Mouse (Mus musculus): ENCODE data around the gene Eri3. TPM values are rescaled to one million over a fixed set of nuclear protein-coding genes. Genes with fewer than 3 reads are reported as not detected.

Gene Eri3
- polyA plus RNA-seq, 1 experiment, result not detected

- Histone ChIP-seq H3K4me1 (ENCODE audit: control insufficient read depth, insufficient read depth, low read length) (no peaks in the 10 kb centered on the region), H3K4me3 (ENCODE audit: insufficient read depth, low read depth, low read length) (no peak overlapping the region), H3K27ac (ENCODE audit: insufficient read depth, low read depth, low read length) (no peak overlapping the region)
- no peak for TF ChIP-seq POLR2A (IDR thresholded peaks at IDR 0.05; ENCODE audit: insufficient read depth, low read depth, low read length)
- no peak for TF ChIP-seq CTCF (IDR thresholded peaks at IDR 0.05; ENCODE audit: insufficient read depth, low read depth, low read length)
- WGBS, result 76% methylated on average over 3 of the region's 3 CpGs
These were observed 123.7 kb downstream of the Eri3 start for GRCm38 (mm10) chr4:117673901-117674300.

- Histone ChIP-seq H3K4me3 (ENCODE audit: insufficient read depth, low read depth, low read length) (no peak overlapping the region), H3K4me1 (ENCODE audit: control insufficient read depth, insufficient read depth, low read length) (peaks cover 10% of the 10 kb centered on the region), H3K27ac (ENCODE audit: insufficient read depth, low read depth, low read length) (no peak overlapping the region)
- 16% methylated on average over 3 of the region's 3 CpGs for WGBS
- no peak for TF ChIP-seq POLR2A (IDR thresholded peaks at IDR 0.05; ENCODE audit: insufficient read depth, low read depth, low read length)
- TF ChIP-seq CTCF (IDR thresholded peaks at IDR 0.05; ENCODE audit: insufficient read depth, low read depth, low read length), result peak; percentile 47
These were observed 126.7 kb downstream of the Eri3 start for GRCm38 (mm10) chr4:117676903-117677302.

DNA sequence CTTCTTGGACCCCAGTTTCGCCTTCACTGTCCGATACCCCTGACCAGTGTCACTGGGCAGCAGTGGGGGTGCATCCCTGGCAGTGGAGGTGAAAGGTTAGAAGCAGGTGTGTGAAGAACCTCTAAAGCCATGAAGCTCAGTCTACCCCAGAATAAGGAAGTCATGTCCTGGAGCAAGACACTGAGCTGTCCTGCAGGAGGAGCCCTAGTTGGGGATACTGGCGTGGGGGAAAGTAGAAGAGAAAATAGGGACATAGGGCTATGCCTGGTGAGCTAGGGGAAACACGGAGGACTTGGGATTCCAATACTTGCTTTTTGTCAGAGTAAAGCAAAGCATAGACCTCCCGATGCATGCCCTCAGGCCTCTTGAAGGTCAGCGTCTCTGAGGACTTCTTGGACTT, 130.8 kb downstream of the Eri3 start:
- TF ChIP-seq CTCF (IDR thresholded peaks at IDR 0.05; ENCODE audit: insufficient read depth, low read depth, low read length), result no peak
- no peak for TF ChIP-seq POLR2A (IDR thresholded peaks at IDR 0.05; ENCODE audit: insufficient read depth, low read depth, low read length)
- Histone ChIP-seq H3K4me3 (ENCODE audit: insufficient read depth, low read depth, low read length) (no peak overlapping the region), H3K27ac (ENCODE audit: insufficient read depth, low read depth, low read length) (no peak overlapping the region), H3K4me1 (ENCODE audit: control insufficient read depth, insufficient read depth, low read length) (peaks cover 10% of the 10 kb centered on the region)
- WGBS, result 77% methylated on average over 6 of the region's 6 CpGs

GRCm38 (mm10) chr4:117681931-117682461, 131.8 kb downstream of the Eri3 start, which contains the start of gene Dmap1:
Gene Dmap1 (minus strand): TSS chr4:117682273.
- Histone ChIP-seq H3K4me3 (ENCODE audit: insufficient read depth, low read depth, low read length) (peak within 1 kb of the TSS; percentile 87), H3K4me1 (ENCODE audit: control insufficient read depth, insufficient read depth, low read length) (peaks cover 10% of the 10 kb centered on the region), H3K27ac (ENCODE audit: insufficient read depth, low read depth, low read length) (no peak within 1 kb of the TSS)
- TF ChIP-seq CTCF (IDR thresholded peaks at IDR 0.05; ENCODE audit: insufficient read depth, low read depth, low read length) (no peak), POLR2A (IDR thresholded peaks at IDR 0.05; ENCODE audit: insufficient read depth, low read depth, low read length) (no peak)
- WGBS, result under 1% methylated on average over 33 of the region's 33 CpGs

GRCm38 (mm10) chr4:117682463-117682862, 132.3 kb downstream of the Eri3 start:
- Histone ChIP-seq H3K4me1 (ENCODE audit: control insufficient read depth, insufficient read depth, low read length) (peaks cover 10% of the 10 kb centered on the region), H3K4me3 (ENCODE audit: insufficient read depth, low read depth, low read length) (peak overlapping the region; percentile 87; the same call in 1 of the 2 replicates), H3K27ac (ENCODE audit: insufficient read depth, low read depth, low read length) (no peak overlapping the region)
- no peak for TF ChIP-seq CTCF (IDR thresholded peaks at IDR 0.05; ENCODE audit: insufficient read depth, low read depth, low read length)
- no peak for TF ChIP-seq POLR2A (IDR thresholded peaks at IDR 0.05; ENCODE audit: insufficient read depth, low read depth, low read length)

DNA sequence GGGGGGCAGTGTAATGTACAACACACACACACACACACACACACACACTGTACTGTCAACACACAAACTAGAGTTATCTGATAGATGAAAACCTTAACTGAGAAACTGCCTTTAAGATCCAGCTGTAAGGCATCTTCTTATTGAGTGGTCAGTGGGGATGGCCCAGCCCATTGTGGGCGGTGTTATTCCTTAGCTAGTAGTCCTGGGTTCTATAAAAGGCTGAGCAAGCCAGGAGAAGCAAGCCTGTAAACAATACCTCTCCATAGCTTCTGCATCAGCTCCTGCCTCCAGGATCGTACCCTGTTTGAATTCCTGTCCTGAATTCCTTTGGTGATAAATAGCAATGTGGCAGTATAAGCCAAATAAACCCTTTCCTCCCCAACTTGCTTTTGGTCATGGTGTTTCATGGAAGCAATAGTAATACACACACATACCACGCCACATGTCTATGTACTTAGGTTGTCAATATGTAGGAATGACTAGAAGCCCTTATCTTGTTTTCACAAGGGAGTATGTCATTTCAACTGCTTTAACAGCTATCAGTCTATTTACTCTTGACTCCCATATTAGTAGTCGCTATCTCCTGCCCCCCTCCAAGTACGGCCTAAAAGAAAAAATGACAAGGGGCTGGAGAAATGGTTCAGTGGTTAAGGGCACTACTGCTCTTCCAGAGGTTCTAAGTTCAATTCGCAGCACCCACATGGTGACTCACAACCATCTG, 133.0 kb downstream of the Eri3 start:
- TF ChIP-seq POLR2A (IDR thresholded peaks at IDR 0.05; ENCODE audit: insufficient read depth, low read depth, low read length) (no peak), CTCF (IDR thresholded peaks at IDR 0.05; ENCODE audit: insufficient read depth, low read depth, low read length) (no peak)
- H3K27ac ChIP-seq (ENCODE audit: insufficient read depth, low read depth, low read length), result no peak overlapping the region
- peaks cover 10% of the 10 kb centered on the region for H3K4me1 ChIP-seq (ENCODE audit: control insufficient read depth, insufficient read depth, low read length)
- 75% methylated on average over 6 of the region's 6 CpGs for WGBS
- H3K4me3 ChIP-seq (ENCODE audit: insufficient read depth, low read depth, low read length), result no peak overlapping the region

DNA sequence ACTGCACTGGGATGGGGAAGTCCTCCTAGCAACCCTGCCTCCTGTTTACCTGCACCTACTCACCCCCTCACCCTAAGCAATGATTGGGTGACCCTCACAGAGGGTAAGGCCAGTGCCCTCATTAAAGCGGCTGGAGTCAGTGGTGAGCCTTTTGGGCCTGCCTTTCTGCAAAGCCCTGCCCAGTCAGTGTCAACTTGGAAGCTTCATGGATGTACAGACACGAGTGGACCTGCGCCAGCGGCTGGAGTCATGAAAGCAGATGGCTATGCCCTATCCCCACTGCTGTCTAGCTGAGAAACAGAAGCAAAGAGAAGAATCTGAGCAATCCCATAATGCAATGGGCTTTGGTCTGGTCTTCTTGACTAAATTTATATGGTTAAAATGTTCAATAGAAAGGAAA, 136.2 kb downstream of the Eri3 start:
- Histone ChIP-seq H3K27ac (ENCODE audit: insufficient read depth, low read depth, low read length) (no peak overlapping the region), H3K4me3 (ENCODE audit: insufficient read depth, low read depth, low read length) (no peak overlapping the region), H3K4me1 (ENCODE audit: control insufficient read depth, insufficient read depth, low read length) (peaks cover 2% of the 10 kb centered on the region)
- TF ChIP-seq CTCF (IDR thresholded peaks at IDR 0.05; ENCODE audit: insufficient read depth, low read depth, low read length) (no peak), POLR2A (IDR thresholded peaks at IDR 0.05; ENCODE audit: insufficient read depth, low read depth, low read length) (no peak)
- WGBS, result 88% methylated on average over 4 of the region's 4 CpGs

- H3K27ac ChIP-seq (ENCODE audit: insufficient read depth, low read depth, low read length), result no peak overlapping the region
- TF ChIP-seq CTCF (IDR thresholded peaks at IDR 0.05; ENCODE audit: insufficient read depth, low read depth, low read length), result no peak
- no peak for TF ChIP-seq POLR2A (IDR thresholded peaks at IDR 0.05; ENCODE audit: insufficient read depth, low read depth, low read length)
- WGBS, result 5% methylated on average over 7 of the region's 7 CpGs
- no peaks in the 10 kb centered on the region for H3K4me1 ChIP-seq (ENCODE audit: control insufficient read depth, insufficient read depth, low read length)
- no peak overlapping the region for H3K4me3 ChIP-seq (ENCODE audit: insufficient read depth, low read depth, low read length)
These were observed 155.2 kb downstream of the Eri3 start for GRCm38 (mm10) chr4:117705361-117705760.

GRCm38 (mm10) chr4:117708780-117709550, 158.8 kb downstream of the Eri3 start:
- no peak overlapping the region for H3K27ac ChIP-seq (ENCODE audit: insufficient read depth, low read depth, low read length)
- no peak for TF ChIP-seq POLR2A (IDR thresholded peaks at IDR 0.05; ENCODE audit: insufficient read depth, low read depth, low read length)
- no peak for TF ChIP-seq CTCF (IDR thresholded peaks at IDR 0.05; ENCODE audit: insufficient read depth, low read depth, low read length)
- no peak overlapping the region for H3K4me3 ChIP-seq (ENCODE audit: insufficient read depth, low read depth, low read length)
- no peaks in the 10 kb centered on the region for H3K4me1 ChIP-seq (ENCODE audit: control insufficient read depth, insufficient read depth, low read length)
- 79% methylated on average over 3 of the region's 3 CpGs for WGBS
